ENCODE assay signal across 28 mouse cellular contexts in genomic region chr3:130687051-130687450, GRCm38 (mm10).
"Had no signal": no experiment of that assay in that cellular context is flagged by ENCODE, and none has a peak within 500 bp of the region (broad histone marks: within the 10 kb centered on the region; RNA-seq: fewer than 3 reads in every experiment).

No protein-coding gene starts in this region.

- DNase-seq: cerebellum, adult 2 months; cerebellum, adult 8-10 months; cerebellum, adult 9-10 months; cerebellum, adult 9-11 months; cerebellum, postnatal 10 days; cerebellum, postnatal 14 days; cerebellum, postnatal 25 days; cerebellum, postnatal 36 days; embryo, embryonic 11 days; forebrain, postnatal 0 days; gastrocnemius, adult 2 months; gastrocnemius, postnatal 10 days; gastrocnemius, postnatal 14 days; gastrocnemius, postnatal 25 days; gastrocnemius, postnatal 36 days; heart, adult 18-20 months; heart, adult 2 months had no signal

- H3K4me2 ChIP-seq: embryonic facial prominence, embryonic 12.5 days; embryonic facial prominence, embryonic 13.5 days; embryonic facial prominence, embryonic 15.5 days; forebrain, embryonic 12.5 days; forebrain, embryonic 13.5 days; forebrain, embryonic 15.5 days had no signal

- H3K27ac ChIP-seq: embryonic facial prominence, embryonic 10.5 days; embryonic facial prominence, embryonic 12.5 days; embryonic facial prominence, embryonic 13.5 days; embryonic facial prominence, embryonic 15.5 days; forebrain, embryonic 10.5 days; forebrain, embryonic 12.5 days; forebrain, embryonic 13.5 days; forebrain, embryonic 15.5 days; gastrocnemius, adult 2 months; heart, adult 2 months had no signal

- ATAC-seq: forebrain, embryonic 13.5 days; forebrain, embryonic 14.5 days; forebrain, embryonic 15.5 days; forebrain, embryonic 16.5 days; forebrain, postnatal 0 days had no signal

- H3K4me3 ChIP-seq: embryonic facial prominence, embryonic 10.5 days; embryonic facial prominence, embryonic 12.5 days; embryonic facial prominence, embryonic 13.5 days; embryonic facial prominence, embryonic 15.5 days; erythroblast, embryonic 14.5 days; forebrain, embryonic 10.5 days; forebrain, embryonic 12.5 days; forebrain, embryonic 13.5 days; forebrain, embryonic 15.5 days; gastrocnemius, adult 2 months; heart, adult 2 months had no signal

- H3K9me3 ChIP-seq: embryonic facial prominence, embryonic 10.5 days; embryonic facial prominence, embryonic 12.5 days; embryonic facial prominence, embryonic 13.5 days; embryonic facial prominence, embryonic 15.5 days; forebrain, embryonic 10.5 days; forebrain, embryonic 12.5 days; forebrain, embryonic 13.5 days; forebrain, embryonic 15.5 days had no signal

- H3K9ac ChIP-seq: embryonic facial prominence, embryonic 12.5 days; embryonic facial prominence, embryonic 13.5 days; embryonic facial prominence, embryonic 15.5 days; forebrain, embryonic 12.5 days; forebrain, embryonic 13.5 days; forebrain, embryonic 15.5 days; forebrain, postnatal 0 days had no signal

- H3K27me3 ChIP-seq: embryonic facial prominence, embryonic 12.5 days; embryonic facial prominence, embryonic 13.5 days; embryonic facial prominence, embryonic 15.5 days; forebrain, embryonic 12.5 days; forebrain, embryonic 13.5 days; forebrain, embryonic 15.5 days had no signal

- H3K36me3 ChIP-seq: embryonic facial prominence, embryonic 10.5 days; embryonic facial prominence, embryonic 12.5 days; embryonic facial prominence, embryonic 13.5 days; embryonic facial prominence, embryonic 15.5 days; forebrain, embryonic 10.5 days; forebrain, embryonic 12.5 days; forebrain, embryonic 15.5 days had no signal
